Mouse (Mus musculus) limb, embryonic 12.5 days (tissue): ENCODE results near the gene Mettl1. TPM values are rescaled to one million over a fixed set of nuclear protein-coding genes. Genes with fewer than 3 reads are reported as not detected.
A peak's percentile ranks its signal among the peaks of the same experiment; 100 is the strongest.

Experiments
- ATAC-seq: fragments of 200-750 bp; cut with Nextera tagmentation; 2 replicates; pipeline ENCODE4 v1.8.0; 2017; ENCODE audit warnings: low read depth, moderate TSS enrichment; ENCODE audit not compliant: insufficient number of reproducible peaks, insufficient read depth, low FRiP score, low TSS enrichment
- H3K27ac ChIP-seq: fragments of 300-500 bp; sonication (generic); 2 replicates; pipeline ENCODE4 v1.5.1; 2016; ENCODE audit warnings: mild to moderate bottlenecking, moderate library complexity
- H3K27me3 ChIP-seq: fragments of 300-500 bp; sonication (generic); 2 replicates; pipeline ENCODE4 v1.6.1; 2016; ENCODE audit warnings: mild to moderate bottlenecking, moderate library complexity
- H3K36me3 ChIP-seq: fragments of 300-500 bp; sonication (generic); 2 replicates; pipeline ENCODE4 v1.6.1; 2016; ENCODE audit warnings: mild to moderate bottlenecking, moderate library complexity
- H3K4me1 ChIP-seq: fragments of 300-500 bp; sonication (generic); replicated peaks from 2 replicates; pipeline ENCODE4 v1.6.1; 2016
- H3K4me2 ChIP-seq: fragments of 300-500 bp; sonication (generic); 2 replicates; pipeline ENCODE4 v1.6.1; 2016; ENCODE audit warnings: mild to moderate bottlenecking, moderate library complexity
- H3K4me3 ChIP-seq: fragments of 300-500 bp; sonication (generic); replicated peaks from 2 replicates; pipeline ENCODE4 v1.5.1; 2016; ENCODE audit warnings: mild to moderate bottlenecking
- H3K9ac ChIP-seq: fragments of 300-500 bp; sonication (generic); replicated peaks from 2 replicates; pipeline ENCODE4 v1.6.1; 2016; ENCODE audit warnings: mild to moderate bottlenecking, moderate library complexity
- H3K9me3 ChIP-seq: fragments of 300-500 bp; sonication (generic); 2 replicates; pipeline ENCODE4 v1.6.1; 2016; ENCODE audit warnings: mild to moderate bottlenecking, moderate library complexity
- WGBS: fragments of 180-500 bp; shearing (Covaris S2); methylation state at CpG from one replicate; pipeline ENCODE4 v1.1.7; 2016; 5-methylcytosine and 5-hydroxymethylcytosine counted together
- polyA plus RNA-seq: library from polyadenylated mRNA; unstranded; fragments of >200 nt; fragmentation: Nextera tagmentation; extraction: Ambion mirVana; gene quantifications from 2 replicates; pipeline ENCODE4 v1.2.1, GENCODE M21; 2016

Mettl1 gene
- polyA plus RNA-seq, 1 experiment from 2014 or later, result 52.5 TPM

GRCm38 (mm10) chr10:127017071-127017470 is 24.1 kb upstream of the Mettl1 start:
- Histone ChIP-seq H3K27me3 (no peaks in the 10 kb centered on the region), H3K9ac (no peak overlapping the region), H3K27ac (peak overlapping the region; percentile 57; the same call in 1 of the 2 replicates), H3K4me3 (no peak overlapping the region), H3K9me3 (no peaks in the 10 kb centered on the region), H3K36me3 (peaks cover 7% of the 10 kb centered on the region; the same call in 1 of the 2 replicates), H3K4me1 (peaks cover 8% of the 10 kb centered on the region), H3K4me2 (0 out of 2 replicates have a peak overlapping the region, but pooled peaks have one; percentile 2)
- WGBS, result 17% methylated on average over 2 of the region's 2 CpGs
- no peak; the same call in 1 of the 2 replicates for ATAC-seq

DNA sequence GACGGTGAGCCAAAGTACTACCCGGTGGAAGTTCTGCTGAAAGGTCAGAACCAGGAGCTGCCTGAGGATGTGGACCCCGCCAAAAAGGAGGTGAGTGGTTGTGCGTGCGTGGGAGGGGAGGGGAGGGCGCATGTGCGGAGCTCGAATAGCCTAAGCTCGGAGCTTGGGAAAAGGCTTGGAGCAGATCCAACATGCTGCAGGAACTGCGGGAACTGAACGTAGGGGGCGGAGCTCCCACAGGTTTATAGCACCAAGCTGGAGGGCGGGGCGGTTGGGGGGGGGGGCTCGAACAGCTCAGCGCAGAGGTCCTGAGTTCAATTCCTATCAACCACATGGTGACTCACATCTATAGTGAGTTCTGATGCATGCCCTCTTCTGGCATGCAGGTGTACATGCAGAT is 22.8 kb upstream of the Mettl1 start:
- Histone ChIP-seq H3K9me3 (no peaks in the 10 kb centered on the region), H3K4me2 (no peak overlapping the region), H3K36me3 (peaks cover 19% of the 10 kb centered on the region), H3K4me1 (peaks cover 8% of the 10 kb centered on the region), H3K27ac (no peak overlapping the region), H3K27me3 (no peaks in the 10 kb centered on the region), H3K9ac (no peak overlapping the region), H3K4me3 (no peak overlapping the region)
- no peak for ATAC-seq
- 70% methylated on average over 16 of the region's 16 CpGs for WGBS

- H3K27ac ChIP-seq, result peak within 1 kb of the TSS; percentile 67
- H3K36me3 ChIP-seq, result peaks cover 39% of the 10 kb centered on the region
- H3K9ac ChIP-seq, result peak within 1 kb of the TSS; percentile 84
- H3K9me3 ChIP-seq, result no peaks in the 10 kb centered on the region
- peaks cover 8% of the 10 kb centered on the region; the same call in 1 of the 2 replicates for H3K4me1 ChIP-seq
- peak; percentile 75 for ATAC-seq
- WGBS, result 6% methylated on average over 56 of the region's 56 CpGs
- peak within 1 kb of the TSS; percentile 85 for H3K4me2 ChIP-seq
- H3K27me3 ChIP-seq, result no peaks in the 10 kb centered on the region
- peak within 1 kb of the TSS; percentile 84 for H3K4me3 ChIP-seq
These were observed 10.6 kb upstream of the Mettl1 start, which contains the start of gene Tsfm for GRCm38 (mm10) chr10:127030336-127031296. Gene Tsfm (minus strand): TSS chr10:127030840.

- Histone ChIP-seq H3K9me3 (no peaks in the 10 kb centered on the region), H3K9ac (no peak overlapping the region; the same call in 1 of the 2 replicates), H3K4me2 (no peak overlapping the region), H3K36me3 (peaks cover 12% of the 10 kb centered on the region), H3K27me3 (peaks cover 5% of the 10 kb centered on the region; the same call in 1 of the 2 replicates), H3K4me1 (peaks cover 8% of the 10 kb centered on the region; the same call in 1 of the 2 replicates), H3K4me3 (no peak overlapping the region), H3K27ac (no peak overlapping the region)
- 84% methylated on average over 8 of the region's 8 CpGs for WGBS
- no peak for ATAC-seq
These were observed 7.9 kb upstream of the Mettl1 start for GRCm38 (mm10) chr10:127033301-127033741.

DNA sequence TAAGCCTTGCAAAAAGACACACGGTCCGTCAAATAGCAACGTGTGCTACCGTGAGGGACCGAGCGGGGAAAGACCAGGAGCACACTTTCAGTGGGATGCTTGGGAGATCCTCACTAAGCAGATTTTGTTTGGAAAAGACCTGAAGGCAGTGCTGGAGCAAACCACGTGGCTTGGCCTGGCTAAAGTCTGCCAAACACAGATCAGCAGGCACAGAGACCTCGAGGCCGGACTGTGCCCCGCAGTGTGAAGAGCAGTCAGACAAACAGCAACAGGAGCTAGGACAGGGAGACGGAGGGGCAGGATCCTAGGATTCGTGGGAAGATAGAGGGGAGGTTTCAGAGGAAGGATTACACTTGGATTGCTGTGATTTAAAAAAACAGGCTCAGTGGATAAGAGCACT is 4.9 kb upstream of the Mettl1 start:
- Histone ChIP-seq H3K9me3 (no peaks in the 10 kb centered on the region), H3K4me2 (no peak overlapping the region), H3K27ac (no peak overlapping the region), H3K27me3 (peaks cover 19% of the 10 kb centered on the region), H3K9ac (no peak overlapping the region), H3K36me3 (no peaks in the 10 kb centered on the region), H3K4me1 (0 out of 2 replicates have a peak, but pooled peaks cover 3% of the 10 kb centered on the region), H3K4me3 (no peak overlapping the region)
- WGBS, result 83% methylated on average over 12 of the region's 12 CpGs
- no peak for ATAC-seq

- WGBS, result 77% methylated on average over 12 of the region's 12 CpGs
- H3K9me3 ChIP-seq, result no peaks in the 10 kb centered on the region
- H3K4me2 ChIP-seq, result no peak overlapping the region
- H3K4me3 ChIP-seq, result no peak overlapping the region
- H3K27me3 ChIP-seq, result peaks cover 19% of the 10 kb centered on the region
- peaks cover 8% of the 10 kb centered on the region for H3K4me1 ChIP-seq
- no peak for ATAC-seq
- no peak overlapping the region for H3K27ac ChIP-seq
- H3K36me3 ChIP-seq, result no peaks in the 10 kb centered on the region
- no peak overlapping the region for H3K9ac ChIP-seq
These were observed 3.6 kb upstream of the Mettl1 start for GRCm38 (mm10) chr10:127037641-127038040.

- H3K27ac ChIP-seq, result no peak overlapping the region
- ATAC-seq, result peak; percentile 24; the same call in 1 of the 2 replicates
- peaks cover 19% of the 10 kb centered on the region for H3K27me3 ChIP-seq
- H3K4me2 ChIP-seq, result peak overlapping the region; percentile 97
- H3K36me3 ChIP-seq, result peaks cover 20% of the 10 kb centered on the region
- no peaks in the 10 kb centered on the region for H3K9me3 ChIP-seq
- peak overlapping the region; percentile 72 for H3K9ac ChIP-seq
- H3K4me3 ChIP-seq, result peak overlapping the region; percentile 82
- H3K4me1 ChIP-seq, result peaks cover 12% of the 10 kb centered on the region
- WGBS, result under 1% methylated on average over 20 of the region's 20 CpGs
These were observed 522 bp upstream of the Mettl1 start for GRCm38 (mm10) chr10:127040569-127041214.

DNA sequence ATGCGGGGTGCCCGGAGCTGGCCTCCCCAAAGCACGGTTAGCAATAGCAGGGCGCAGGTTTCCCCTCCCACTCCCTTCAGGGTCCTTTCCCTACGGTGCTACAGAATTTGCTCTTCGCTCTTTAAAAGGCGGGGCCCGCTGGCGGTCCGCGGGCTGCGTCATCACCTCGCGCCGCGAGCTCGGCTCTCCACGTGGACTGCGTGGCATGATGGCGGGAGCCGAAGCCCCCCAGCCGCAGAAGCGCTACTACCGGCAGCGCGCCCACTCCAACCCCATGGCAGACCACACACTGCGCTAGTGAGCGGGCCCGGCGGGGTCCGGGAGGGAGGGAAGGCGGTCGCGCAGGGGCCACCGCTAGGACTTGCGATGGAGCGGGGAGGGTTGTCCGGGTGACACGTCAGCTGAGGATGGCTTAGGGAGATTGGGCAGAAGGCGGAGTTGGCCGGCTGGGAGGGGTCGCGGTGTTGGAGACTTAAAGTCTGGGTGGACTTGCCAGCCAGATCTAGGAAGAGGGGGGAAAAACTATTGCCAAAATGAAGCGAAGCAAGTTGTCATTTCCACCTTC is 642 bp downstream of the Mettl1 start:
- H3K27ac ChIP-seq, result peak overlapping the region; percentile 64

GRCm38 (mm10) chr10:127042468-127043115 is 1.4 kb downstream of the Mettl1 start:
- no peak for ATAC-seq
- H3K27ac ChIP-seq, result peak overlapping the region; percentile 64
- H3K36me3 ChIP-seq, result peaks cover 30% of the 10 kb centered on the region
- peak overlapping the region; percentile 97 for H3K4me2 ChIP-seq
- peak overlapping the region; percentile 72 for H3K9ac ChIP-seq
- peaks cover 12% of the 10 kb centered on the region for H3K4me1 ChIP-seq
- H3K4me3 ChIP-seq, result peak overlapping the region; percentile 82
- WGBS, result 21% methylated on average over 5 of the region's 5 CpGs
- peaks cover 26% of the 10 kb centered on the region for H3K27me3 ChIP-seq
- no peaks in the 10 kb centered on the region for H3K9me3 ChIP-seq

More for the DNA sequence above, 642 bp downstream of the Mettl1 start:
- H3K27me3 ChIP-seq, result peaks cover 19% of the 10 kb centered on the region
- ATAC-seq, result peak; percentile 82
- H3K9me3 ChIP-seq, result no peaks in the 10 kb centered on the region
- peak overlapping the region; percentile 97 for H3K4me2 ChIP-seq
- H3K9ac ChIP-seq, result peak overlapping the region; percentile 72
- peak overlapping the region; percentile 82 for H3K4me3 ChIP-seq
- peaks cover 30% of the 10 kb centered on the region for H3K36me3 ChIP-seq
- peaks cover 12% of the 10 kb centered on the region for H3K4me1 ChIP-seq
- under 1% methylated on average over 44 of the region's 44 CpGs for WGBS

DNA sequence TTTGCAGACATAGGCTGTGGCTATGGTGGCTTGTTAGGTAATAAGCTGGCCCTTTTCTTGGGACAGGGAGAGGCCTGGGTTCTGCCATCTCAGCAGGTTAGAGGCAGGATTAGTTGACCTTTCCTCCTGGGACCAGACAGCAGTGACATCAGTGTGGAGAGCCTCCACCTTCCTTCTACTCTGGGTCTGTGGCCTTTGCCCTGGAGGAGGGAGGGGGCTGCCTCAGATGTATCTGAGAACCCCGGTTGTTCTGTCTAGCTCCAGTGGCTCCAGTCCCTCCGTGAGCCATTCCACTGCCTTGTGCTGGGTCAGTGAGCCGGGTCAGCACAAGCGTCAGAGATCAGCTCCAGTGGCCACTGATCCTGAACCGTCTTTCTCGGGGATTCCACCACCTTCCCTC is 2.0 kb downstream of the Mettl1 start:
- Histone ChIP-seq H3K4me1 (peaks cover 12% of the 10 kb centered on the region), H3K27me3 (peaks cover 32% of the 10 kb centered on the region), H3K4me2 (peak overlapping the region; percentile 97; the same call in 1 of the 2 replicates), H3K36me3 (peaks cover 30% of the 10 kb centered on the region), H3K9me3 (no peaks in the 10 kb centered on the region), H3K27ac (no peak overlapping the region), H3K9ac (no peak overlapping the region), H3K4me3 (no peak overlapping the region; the same call in 1 of the 2 replicates)
- ATAC-seq, result no peak
- 89% methylated on average over 6 of the region's 6 CpGs for WGBS
